Comparison of ENCODE assay signal across 19 mouse cellular contexts in the genomic region with DNA sequence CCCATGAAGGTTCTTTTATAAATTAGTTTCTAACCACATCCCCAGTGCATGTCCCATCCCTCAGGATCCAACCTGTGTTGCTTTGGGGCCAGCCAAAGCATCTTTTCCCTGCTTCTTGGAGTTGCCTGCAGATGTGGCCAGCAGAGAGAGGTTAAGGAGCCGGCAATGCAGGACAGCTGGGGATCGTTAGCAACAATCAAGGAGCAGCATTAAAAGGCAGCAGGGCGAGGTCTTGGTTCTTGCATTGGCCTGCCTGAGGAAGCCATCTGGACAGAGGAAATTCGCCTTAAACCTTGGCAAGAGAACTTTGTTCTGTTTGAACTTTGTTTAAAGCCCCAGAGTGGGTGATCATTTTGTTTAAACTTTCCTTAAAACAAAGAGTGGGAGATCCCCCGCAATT.
DNase-seq lines count a peak whose midpoint lies in the region; ATAC-seq and TF ChIP-seq lines count a peak whose summit lies in the region.
"Had no signal": no experiment of that assay in that cellular context is flagged by ENCODE, and none has a peak within 500 bp of the region (broad histone marks: within the 10 kb centered on the region; RNA-seq: fewer than 3 reads in every experiment).

No protein-coding gene starts in this region.

- H3K4me1 ChIP-seq in kidney, postnatal 0 days (replicated peaks; ENCODE audit: insufficient read depth, low read length): no peaks in the 10 kb centered on the region
- H3K4me1 ChIP-seq in midbrain, embryonic 15.5 days: no peaks in the 10 kb centered on the region
- H3K4me1 ChIP-seq in forebrain, embryonic 10.5 days: peaks cover 5% of the 10 kb centered on the region; the same call in 1 of the 2 replicates
- H3K4me1 ChIP-seq: forebrain, embryonic 13.5 days; hindbrain, embryonic 12.5 days; midbrain, embryonic 10.5 days; neural tube, embryonic 13.5 days had no signal

- no peaks in the 10 kb centered on the region for H3K27me3 ChIP-seq in kidney, postnatal 0 days (ENCODE audit: insufficient read depth, low read length)
- H3K27me3 ChIP-seq in midbrain, embryonic 15.5 days (replicated peaks): no peaks in the 10 kb centered on the region
- H3K27me3 ChIP-seq in forebrain, embryonic 10.5 days (ENCODE audit: poor library complexity, severe bottlenecking): no peaks in the 10 kb centered on the region
- H3K27me3 ChIP-seq: forebrain, embryonic 13.5 days; hindbrain, embryonic 12.5 days; intestine, embryonic 15.5 days; neural tube, embryonic 13.5 days had no signal

- H3K36me3 ChIP-seq in kidney, postnatal 0 days (ENCODE audit: insufficient read depth, low read length): no peaks in the 10 kb centered on the region
- no peaks in the 10 kb centered on the region for H3K36me3 ChIP-seq in midbrain, embryonic 15.5 days (replicated peaks)
- no peaks in the 10 kb centered on the region for H3K36me3 ChIP-seq in forebrain, embryonic 10.5 days (replicated peaks)
- H3K36me3 ChIP-seq: hindbrain, embryonic 12.5 days; intestine, embryonic 15.5 days; midbrain, embryonic 10.5 days; neural tube, embryonic 13.5 days had no signal

- H3K4me2 ChIP-seq in kidney, postnatal 0 days (ENCODE audit: low read length): no peak overlapping the region
- no peak overlapping the region for H3K4me2 ChIP-seq in midbrain, embryonic 15.5 days
- H3K4me2 ChIP-seq: forebrain, embryonic 13.5 days; hindbrain, embryonic 12.5 days; intestine, embryonic 15.5 days; neural tube, embryonic 13.5 days had no signal

- H3K27ac ChIP-seq in kidney, postnatal 0 days: no peak overlapping the region
- H3K27ac ChIP-seq in midbrain, embryonic 15.5 days: no peak overlapping the region
- H3K27ac ChIP-seq in forebrain, embryonic 10.5 days: no peak overlapping the region
- H3K27ac ChIP-seq: forebrain, embryonic 13.5 days; hindbrain, embryonic 12.5 days; intestine, embryonic 15.5 days; midbrain, embryonic 10.5 days; neural tube, embryonic 13.5 days had no signal

- peak; percentile 8 for DNase-seq in kidney, postnatal 0 days (ENCODE audit: low spot score)
- DNase-seq in kidney, adult 18-20 months: no peak
- DNase-seq in testis, postnatal 14 days (ENCODE audit: low spot score): peak; percentile 5
- DNase-seq in testis, postnatal 10 days (ENCODE audit: low spot score): no peak
- peak; percentile 69 for DNase-seq in forelimb bud, embryonic 11.5 days (ENCODE audit: low read depth, low spot score)
- no peak for DNase-seq in forebrain, embryonic 10.5 days (ENCODE audit: extremely low spot score, low spot score)
- DNase-seq: adrenal gland, postnatal 25 days; B cell, adult 2 months; cerebellum, adult 2 months; layer of hippocampus, adult 9-11 months; liver; thymus, postnatal 36 days had no signal

- no peak overlapping the region for H3K9ac ChIP-seq in kidney, postnatal 0 days (ENCODE audit: low read depth, low read length)
- no peak overlapping the region for H3K9ac ChIP-seq in midbrain, embryonic 15.5 days
- H3K9ac ChIP-seq: forebrain, embryonic 13.5 days; hindbrain, embryonic 12.5 days; intestine, embryonic 15.5 days; neural tube, embryonic 13.5 days had no signal

- TF ChIP-seq CTCF in kidney, postnatal 0 days (IDR thresholded peaks at IDR 0.05; ENCODE audit: low read depth): no peak

- no peak overlapping the region for H3K4me3 ChIP-seq in kidney, postnatal 0 days (replicated peaks; ENCODE audit: low read depth, low read length)
- no peak overlapping the region for H3K4me3 ChIP-seq in midbrain, embryonic 15.5 days
- H3K4me3 ChIP-seq in forebrain, embryonic 10.5 days: no peak overlapping the region
- H3K4me3 ChIP-seq: forebrain, embryonic 13.5 days; hindbrain, embryonic 12.5 days; intestine, embryonic 15.5 days; midbrain, embryonic 10.5 days; neural tube, embryonic 13.5 days had no signal

- WGBS in kidney, postnatal 0 days: 26% methylated on average over 5 of the region's 5 CpGs
- WGBS in midbrain, embryonic 15.5 days: 72% methylated on average over 5 of the region's 5 CpGs
- WGBS in forebrain, embryonic 10.5 days: 44% methylated on average over 5 of the region's 5 CpGs

- no peak for ATAC-seq in kidney, postnatal 0 days (replicated peaks; ENCODE audit: low FRiP score, low read depth)
- ATAC-seq in midbrain, embryonic 15.5 days (replicated peaks): no peak
- ATAC-seq: activated CD4-positive, CD25-positive, alpha-beta regulatory T cell, adult 4 months; forebrain, embryonic 13.5 days; intestine, embryonic 15.5 days had no signal

- H3K9me3 ChIP-seq in kidney, postnatal 0 days (replicated peaks; ENCODE audit: low read length): no peaks in the 10 kb centered on the region
- no peaks in the 10 kb centered on the region for H3K9me3 ChIP-seq in midbrain, embryonic 15.5 days
- no peaks in the 10 kb centered on the region for H3K9me3 ChIP-seq in forebrain, embryonic 10.5 days
- H3K9me3 ChIP-seq: forebrain, embryonic 13.5 days; hindbrain, embryonic 12.5 days; intestine, embryonic 15.5 days; midbrain, embryonic 10.5 days; neural tube, embryonic 13.5 days had no signal

Comparison
In these comparisons a context has a peak if more than half of its experiments do, and no peak if none do; other contexts are left out.
1. DNase-seq: peak in kidney, postnatal 0 days (single experiment), testis, postnatal 14 days (single experiment) and forelimb bud, embryonic 11.5 days (single experiment); none in kidney, adult 18-20 months (single experiment), testis, postnatal 10 days (single experiment) and forebrain, embryonic 10.5 days (single experiment).